Mouse (Mus musculus) forebrain, embryonic 14.5 days (tissue): ENCODE measurements around the gene Zmiz2. TPM values are rescaled to one million over a fixed set of nuclear protein-coding genes. Genes with fewer than 3 reads are reported as not detected.

ENCODE experiments used
- ATAC-seq: fragments of 200-750 bp; cut with Nextera tagmentation; 2 replicates; pipeline ENCODE4 v1.8.0; 2017; ENCODE audit warnings: mild to moderate bottlenecking, moderate library complexity
- DNase-seq: peaks from one replicate; pipeline ENCODE4 v3.0.0-alpha.2; 2015; ENCODE audit warnings: low spot score
- H3K27ac ChIP-seq: fragments of 300-500 bp; sonication (generic); 2 replicates; pipeline ENCODE4 v1.5.1; 2014; ENCODE audit warnings: low read depth, mild to moderate bottlenecking, control low read depth, low read length, moderate library complexity
- H3K27me3 ChIP-seq: fragments of 300-500 bp; sonication (generic); replicated peaks from 2 replicates; pipeline ENCODE4 v1.6.1; 2014; ENCODE audit warnings: low read length, control low read depth, mixed read lengths; ENCODE audit not compliant: control insufficient read depth, insufficient read depth
- H3K36me3 ChIP-seq: fragments of 300-500 bp; sonication (generic); 2 replicates; pipeline ENCODE4 v1.6.1; 2014; ENCODE audit warnings: low read length, control low read depth; ENCODE audit not compliant: control insufficient read depth, insufficient read depth
- H3K4me1 ChIP-seq: fragments of 300-500 bp; sonication (generic); 2 replicates; pipeline ENCODE4 v1.6.1; 2014; ENCODE audit warnings: antibody characterized with exemption, low read length, control low read depth; ENCODE audit not compliant: control insufficient read depth, insufficient read depth
- H3K4me2 ChIP-seq: fragments of 300-500 bp; sonication (generic); 2 replicates; pipeline ENCODE4 v1.6.1; 2014; ENCODE audit warnings: mild to moderate bottlenecking, control low read depth, low read length
- H3K4me3 ChIP-seq: fragments of 300-500 bp; sonication (generic); 2 replicates; pipeline ENCODE4 v1.5.1; 2014; ENCODE audit warnings: low read depth, low read length, control low read depth
- H3K9ac ChIP-seq: fragments of 300-500 bp; sonication (generic); 2 replicates; pipeline ENCODE4 v1.6.1; 2014; ENCODE audit warnings: mild to moderate bottlenecking, low read length, control low read depth, moderate library complexity
- H3K9me3 ChIP-seq: fragments of 300-500 bp; sonication (generic); replicated peaks from 2 replicates; pipeline ENCODE4 v1.6.1; 2016; ENCODE audit warnings: low read length, control low read depth, mixed read lengths; ENCODE audit not compliant: control insufficient read depth
- WGBS: fragments of 180-500 bp; shearing (Covaris S2); extraction: QIAGEN DNeasy Blood & Tissue Kit; methylation state at CpG from one replicate; pipeline ENCODE4 v1.1.7; 2014; 5-methylcytosine and 5-hydroxymethylcytosine counted together
- polyA plus RNA-seq: library from polyadenylated mRNA; unstranded; fragments of >200 nt; fragmentation: Nextera tagmentation; extraction: Ambion mirVana; gene quantifications from 2 replicates; pipeline ENCODE4 v1.2.1, GENCODE M21; 2014

Zmiz2 gene
- polyA plus RNA-seq, 1 experiment from 2014 or later: 28.6 TPM

DNA sequence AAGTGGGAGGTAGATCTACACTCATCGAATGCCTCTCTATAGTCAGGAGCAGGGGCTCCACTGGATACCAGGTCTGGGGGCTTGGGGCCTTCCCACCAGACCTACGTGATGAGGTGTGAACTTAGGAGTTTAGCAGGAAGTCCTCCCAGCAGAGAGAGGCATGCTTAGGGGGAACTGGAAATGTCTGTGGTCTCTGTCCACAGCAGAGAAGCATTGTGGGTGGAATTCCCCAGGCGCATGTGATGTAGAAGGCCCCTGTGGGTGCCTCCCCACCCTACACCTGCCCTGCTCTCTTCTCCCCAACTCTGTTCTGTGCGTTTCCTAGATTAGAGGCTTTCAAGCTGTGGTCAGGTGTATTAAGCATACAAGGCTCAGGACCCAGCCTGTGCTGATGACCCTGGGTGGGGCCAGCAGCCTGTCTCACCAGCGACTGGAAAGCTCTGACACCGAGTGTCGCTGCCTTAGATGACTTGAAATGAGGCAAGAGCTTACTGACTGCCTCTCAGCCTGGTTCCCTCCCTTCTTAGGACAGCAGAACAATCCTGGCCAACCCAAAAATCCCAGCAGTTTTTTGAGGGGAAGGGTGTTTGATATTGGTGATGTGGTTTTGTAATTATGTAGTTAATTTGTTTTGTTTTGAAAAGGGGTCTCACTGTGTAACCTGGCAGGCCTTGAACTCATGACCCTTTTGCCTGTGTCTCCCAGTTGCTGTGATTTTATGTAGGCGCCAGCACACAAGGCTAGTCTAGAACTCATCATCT is 2.8 kb downstream of the Zmiz2 start:
- no peak overlapping the region for H3K27ac ChIP-seq
- DNase-seq (no peak), ATAC-seq (no peak)
- no peaks in the 10 kb centered on the region for H3K9me3 ChIP-seq
- no peak overlapping the region for H3K9ac ChIP-seq
- no peaks in the 10 kb centered on the region for H3K27me3 ChIP-seq
- peaks cover 13% of the 10 kb centered on the region for H3K4me1 ChIP-seq
- H3K36me3 ChIP-seq: peaks cover 52% of the 10 kb centered on the region
- WGBS: 93% methylated on average over 8 of the region's 8 CpGs
- no peak overlapping the region for H3K4me3 ChIP-seq
- H3K4me2 ChIP-seq: no peak overlapping the region

DNA sequence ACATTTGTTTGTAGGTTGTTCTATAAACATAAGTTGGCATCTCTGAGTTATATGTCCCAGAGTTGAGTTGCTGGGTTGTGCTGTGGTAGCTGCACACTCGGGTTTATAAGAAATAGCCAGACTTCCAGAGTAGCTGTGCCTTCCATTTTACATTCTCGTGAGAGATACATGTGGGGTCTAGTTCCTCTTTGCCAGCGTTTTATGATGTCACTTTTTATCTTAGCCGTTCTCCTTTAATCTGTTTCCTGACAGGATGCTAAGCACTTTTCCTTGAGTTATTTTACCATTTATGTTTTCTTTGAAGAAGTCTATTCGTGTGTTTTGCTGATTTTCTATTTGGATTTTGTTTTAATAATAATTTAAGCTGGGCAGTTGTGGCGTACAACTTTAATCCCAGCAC is 4.0 kb downstream of the Zmiz2 start:
- H3K36me3 ChIP-seq: peaks cover 63% of the 10 kb centered on the region

DNA sequence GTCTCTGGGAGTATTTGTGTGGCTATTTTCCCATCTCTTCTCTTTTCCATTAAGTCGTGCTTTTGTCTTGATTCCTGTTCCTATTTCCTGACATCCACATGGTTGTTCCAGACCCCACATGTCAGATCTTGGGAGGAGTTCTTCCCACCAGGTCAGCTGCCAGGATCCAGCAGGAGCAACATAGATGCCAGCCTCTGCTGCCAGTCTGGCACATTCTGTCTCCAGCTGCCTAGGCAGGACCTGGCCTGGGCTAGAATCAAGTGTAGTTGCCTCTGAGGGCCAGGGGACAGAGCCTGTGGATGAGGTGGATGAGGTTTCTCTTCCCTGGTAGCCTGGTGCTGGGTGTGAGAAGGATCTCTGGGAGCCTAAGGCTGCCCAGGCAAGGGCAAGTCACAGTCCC is 5.0 kb downstream of the Zmiz2 start:
- Histone ChIP-seq H3K4me2 (no peak overlapping the region), H3K4me1 (peaks cover 13% of the 10 kb centered on the region), H3K27me3 (no peaks in the 10 kb centered on the region), H3K4me3 (no peak overlapping the region), H3K36me3 (peaks cover 72% of the 10 kb centered on the region), H3K9me3 (no peaks in the 10 kb centered on the region), H3K27ac (no peak overlapping the region), H3K9ac (no peak overlapping the region)
- no peak for ATAC-seq
- no peak for DNase-seq
- 71% methylated on average over 1 of the region's 1 CpGs for WGBS

More for the DNA sequence above, 4.0 kb downstream of the Zmiz2 start:
- DNase-seq: no peak
- H3K4me1 ChIP-seq: peaks cover 13% of the 10 kb centered on the region
- H3K9ac ChIP-seq: no peak overlapping the region
- no peaks in the 10 kb centered on the region for H3K27me3 ChIP-seq
- no peaks in the 10 kb centered on the region for H3K9me3 ChIP-seq
- ATAC-seq: no peak
- no peak overlapping the region for H3K4me2 ChIP-seq
- H3K4me3 ChIP-seq: no peak overlapping the region
- 90% methylated on average over 6 of the region's 6 CpGs for WGBS
- H3K27ac ChIP-seq: no peak overlapping the region

DNA sequence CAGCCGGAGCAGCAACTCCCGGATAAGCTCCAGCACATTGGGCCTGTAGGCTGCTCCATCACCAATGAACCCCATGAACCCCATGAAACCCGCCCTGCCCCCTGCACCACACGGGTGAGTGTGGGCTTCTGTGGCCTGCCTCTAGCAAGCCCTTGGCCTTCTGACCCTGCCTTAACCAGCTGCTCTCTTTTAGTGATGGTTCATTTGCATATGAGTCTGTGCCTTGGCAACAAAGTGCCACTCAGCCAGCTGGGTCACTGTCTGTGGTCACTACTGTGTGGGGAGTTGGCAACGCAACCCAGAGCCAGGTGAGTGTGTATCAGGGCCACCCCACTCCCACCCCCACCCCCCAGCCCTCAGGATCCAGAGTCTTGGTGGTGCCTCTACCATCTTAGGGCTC is 6.7 kb downstream of the Zmiz2 start:
- Histone ChIP-seq H3K9ac (no peak overlapping the region), H3K4me3 (no peak overlapping the region), H3K36me3 (peaks cover 89% of the 10 kb centered on the region), H3K27ac (no peak overlapping the region), H3K4me2 (no peak overlapping the region), H3K4me1 (peaks cover 7% of the 10 kb centered on the region), H3K27me3 (no peaks in the 10 kb centered on the region), H3K9me3 (no peaks in the 10 kb centered on the region)
- DNase-seq: no peak
- ATAC-seq: no peak
- 94% methylated on average over 5 of the region's 5 CpGs for WGBS

DNA sequence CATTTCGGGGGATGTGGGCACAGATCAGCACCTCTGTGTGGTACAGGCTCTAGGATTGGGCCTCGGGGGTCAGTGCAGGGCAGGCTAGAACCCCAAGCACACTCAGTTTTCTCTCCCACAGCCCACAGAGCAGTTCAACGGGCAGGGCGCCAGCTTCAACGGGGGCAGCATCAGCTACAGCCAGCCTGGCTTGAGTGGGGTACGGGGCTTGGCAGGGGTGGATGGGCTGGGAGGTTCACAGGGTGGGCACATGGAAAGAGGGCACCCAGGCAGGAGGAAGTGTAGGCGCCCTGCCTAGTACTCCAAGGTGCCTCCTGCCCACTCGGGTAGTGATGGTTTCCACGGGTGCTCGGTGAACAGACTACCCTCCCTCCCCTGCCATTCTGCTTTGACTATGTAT is 9.3 kb downstream of the Zmiz2 start:
- no peak for ATAC-seq
- no peak overlapping the region for H3K27ac ChIP-seq
- no peaks in the 10 kb centered on the region; the same call in 1 of the 2 replicates for H3K4me1 ChIP-seq
- peaks cover 95% of the 10 kb centered on the region for H3K36me3 ChIP-seq
- H3K9ac ChIP-seq: no peak overlapping the region
- 94% methylated on average over 10 of the region's 10 CpGs for WGBS
- no peaks in the 10 kb centered on the region for H3K9me3 ChIP-seq
- H3K4me2 ChIP-seq: no peak overlapping the region
- DNase-seq: no peak
- no peak overlapping the region for H3K4me3 ChIP-seq
- H3K27me3 ChIP-seq: no peaks in the 10 kb centered on the region

DNA sequence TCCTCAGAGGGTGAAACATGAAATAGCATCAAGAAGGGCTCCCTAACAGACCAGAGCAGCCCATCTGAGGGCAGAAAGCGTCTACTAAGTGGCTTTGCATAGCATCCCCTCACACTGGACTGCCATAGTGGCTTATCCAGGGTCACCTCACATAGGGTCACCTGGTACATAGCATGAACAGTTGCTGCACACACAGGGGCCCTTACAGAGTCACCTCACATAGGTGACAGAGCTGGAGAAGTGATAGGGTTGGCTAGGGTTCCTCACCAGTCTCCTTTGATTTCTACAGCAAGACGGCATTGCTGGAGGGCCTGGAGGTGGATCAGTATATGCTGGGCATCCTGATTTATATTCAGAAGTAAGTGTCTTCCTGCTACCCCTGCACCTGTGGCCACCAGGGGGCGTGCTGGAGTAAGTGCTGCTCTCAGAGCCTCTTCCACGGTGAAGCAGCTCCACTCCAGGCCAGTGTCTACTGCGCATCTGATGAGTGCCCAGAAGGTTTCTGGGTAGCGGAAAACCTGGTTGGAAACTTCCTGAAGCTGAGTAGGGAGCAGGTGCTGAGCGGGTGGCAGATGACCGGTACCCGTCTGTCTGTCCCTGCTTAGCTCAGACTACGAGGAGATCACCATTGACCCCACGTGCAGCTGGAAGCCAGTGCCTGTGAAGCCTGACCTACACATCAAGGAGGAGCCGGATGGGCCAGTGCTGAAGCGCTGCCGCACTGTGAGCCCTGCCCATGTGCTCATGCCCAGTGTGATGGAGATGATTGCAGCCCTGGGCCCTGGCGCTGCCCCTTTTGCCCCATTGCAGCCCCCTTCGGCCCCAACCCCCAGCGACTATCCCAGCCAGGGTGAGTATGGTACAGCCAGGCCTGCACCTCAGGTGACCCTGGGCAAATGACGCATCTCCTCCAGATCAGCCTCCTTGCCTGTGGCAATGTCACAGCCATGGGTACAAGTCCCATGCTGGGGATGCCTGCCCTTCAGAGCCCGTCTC is 13.9 kb downstream of the Zmiz2 start:
- no peak for ATAC-seq
- DNase-seq: no peak
- 87% methylated on average over 19 of the region's 19 CpGs for WGBS

DNA sequence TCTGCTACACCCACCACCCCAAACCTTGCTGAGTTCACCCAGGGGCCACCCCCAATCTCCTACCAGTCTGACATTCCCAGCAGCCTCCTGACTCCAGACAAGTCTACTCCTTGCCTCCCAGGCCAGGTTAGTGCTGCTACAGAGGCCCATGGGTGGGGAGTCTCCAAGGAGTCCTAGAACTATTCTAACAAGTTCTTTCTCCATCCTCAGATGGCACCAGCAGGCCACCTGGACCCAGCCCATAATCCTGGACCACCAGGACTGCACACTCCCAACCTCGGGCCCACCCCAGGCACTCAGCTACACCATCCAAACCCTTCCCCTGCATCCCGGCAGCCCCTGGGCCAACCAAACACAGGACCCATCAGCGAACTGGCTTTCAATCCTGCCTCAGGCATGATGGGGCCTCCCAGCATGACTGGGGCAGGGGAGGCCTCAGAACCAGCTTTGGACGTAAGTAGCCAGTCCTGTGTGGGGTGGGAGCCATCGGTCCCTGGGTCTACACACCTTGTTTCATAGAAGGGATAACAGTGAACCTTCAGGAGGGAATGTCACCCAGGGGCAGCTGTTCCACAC is 15.0 kb downstream of the Zmiz2 start:
- no peak overlapping the region for H3K4me2 ChIP-seq
- no peak overlapping the region for H3K4me3 ChIP-seq
- no peaks in the 10 kb centered on the region for H3K4me1 ChIP-seq
- no peak for DNase-seq
- H3K36me3 ChIP-seq: peaks cover 84% of the 10 kb centered on the region
- ATAC-seq: no peak
- WGBS: 91% methylated on average over 5 of the region's 5 CpGs
- no peak overlapping the region for H3K27ac ChIP-seq
- H3K27me3 ChIP-seq: no peaks in the 10 kb centered on the region
- no peaks in the 10 kb centered on the region for H3K9me3 ChIP-seq
- no peak overlapping the region for H3K9ac ChIP-seq

More for the DNA sequence above, 13.9 kb downstream of the Zmiz2 start:
- Histone ChIP-seq H3K4me1 (no peaks in the 10 kb centered on the region), H3K36me3 (peaks cover 94% of the 10 kb centered on the region), H3K4me3 (no peak overlapping the region), H3K9ac (no peak overlapping the region), H3K27ac (no peak overlapping the region), H3K27me3 (no peaks in the 10 kb centered on the region), H3K9me3 (no peaks in the 10 kb centered on the region), H3K4me2 (no peak overlapping the region)

DNA sequence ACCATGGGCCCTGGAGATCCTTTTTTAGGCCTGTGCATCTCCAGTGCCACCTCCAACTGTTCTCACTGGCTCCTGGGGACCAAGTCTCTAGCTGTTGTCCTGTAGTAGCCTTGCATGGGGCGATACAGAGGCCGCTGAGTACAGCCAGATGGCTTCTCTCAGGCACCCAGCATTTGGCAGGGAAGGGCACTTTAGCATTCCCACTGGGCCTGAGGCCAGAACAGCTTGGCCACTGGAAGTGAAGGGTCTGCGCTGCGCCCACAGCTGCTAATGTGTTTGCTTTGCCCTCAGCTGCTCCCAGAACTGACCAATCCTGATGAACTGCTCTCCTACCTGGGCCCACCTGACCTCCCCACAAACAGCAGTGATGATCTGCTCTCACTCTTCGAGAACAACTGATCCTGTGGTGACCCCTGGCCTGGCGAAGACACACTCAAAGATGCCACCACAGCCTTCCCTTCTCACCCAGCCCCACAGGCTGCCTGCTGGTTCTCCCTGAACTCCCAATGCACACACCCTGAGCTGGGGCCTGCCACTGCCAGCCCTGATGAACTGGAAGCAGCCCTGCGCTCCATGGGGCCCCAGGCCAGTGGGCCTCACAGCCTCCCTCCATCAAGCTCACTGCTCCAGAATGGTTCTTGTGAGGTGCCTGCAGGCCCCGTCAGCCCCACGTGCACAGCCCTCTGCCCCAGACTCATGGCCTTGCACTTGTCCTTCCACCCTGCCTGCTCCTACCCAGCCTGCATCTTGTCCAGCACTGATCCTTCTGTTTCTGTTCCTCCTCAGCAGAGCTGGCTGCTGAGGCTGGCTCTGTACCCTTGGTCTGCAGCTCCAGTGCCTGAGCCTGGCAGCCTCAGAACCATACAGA is 16.1 kb downstream of the Zmiz2 start:
- no peak for ATAC-seq
- no peak overlapping the region for H3K9ac ChIP-seq

More for the DNA sequence above, 16.1 kb downstream of the Zmiz2 start:
- no peak overlapping the region for H3K4me2 ChIP-seq
- DNase-seq: no peak
- H3K27ac ChIP-seq: no peak overlapping the region
- no peaks in the 10 kb centered on the region for H3K4me1 ChIP-seq
- 92% methylated on average over 9 of the region's 9 CpGs for WGBS
- H3K9me3 ChIP-seq: no peaks in the 10 kb centered on the region
- no peaks in the 10 kb centered on the region for H3K27me3 ChIP-seq
- no peak overlapping the region for H3K4me3 ChIP-seq
- peaks cover 74% of the 10 kb centered on the region for H3K36me3 ChIP-seq
